Mouse (Mus musculus) forebrain, embryonic 14.5 days (tissue): ENCODE measurements around the gene Trmt1. TPM values are rescaled to one million over a fixed set of nuclear protein-coding genes. Genes with fewer than 3 reads are reported as not detected.

Experiments
- ATAC-seq: fragments of 200-750 bp; cut with Nextera tagmentation; 2 replicates; pipeline ENCODE4 v1.8.0; 2017; ENCODE audit warnings: mild to moderate bottlenecking, moderate library complexity
- DNase-seq: peaks from one replicate; pipeline ENCODE4 v3.0.0-alpha.2; 2015; ENCODE audit warnings: low spot score
- H3K27ac ChIP-seq: fragments of 300-500 bp; sonication (generic); 2 replicates; pipeline ENCODE4 v1.5.1; 2014; ENCODE audit warnings: low read depth, mild to moderate bottlenecking, control low read depth, low read length, moderate library complexity
- H3K27me3 ChIP-seq: fragments of 300-500 bp; sonication (generic); replicated peaks from 2 replicates; pipeline ENCODE4 v1.6.1; 2014; ENCODE audit warnings: low read length, control low read depth, mixed read lengths; ENCODE audit not compliant: control insufficient read depth, insufficient read depth
- H3K36me3 ChIP-seq: fragments of 300-500 bp; sonication (generic); 2 replicates; pipeline ENCODE4 v1.6.1; 2014; ENCODE audit warnings: low read length, control low read depth; ENCODE audit not compliant: control insufficient read depth, insufficient read depth
- H3K4me1 ChIP-seq: fragments of 300-500 bp; sonication (generic); 2 replicates; pipeline ENCODE4 v1.6.1; 2014; ENCODE audit warnings: antibody characterized with exemption, low read length, control low read depth; ENCODE audit not compliant: control insufficient read depth, insufficient read depth
- H3K4me2 ChIP-seq: fragments of 300-500 bp; sonication (generic); 2 replicates; pipeline ENCODE4 v1.6.1; 2014; ENCODE audit warnings: mild to moderate bottlenecking, control low read depth, low read length
- H3K4me3 ChIP-seq: fragments of 300-500 bp; sonication (generic); 2 replicates; pipeline ENCODE4 v1.5.1; 2014; ENCODE audit warnings: low read depth, low read length, control low read depth
- H3K9ac ChIP-seq: fragments of 300-500 bp; sonication (generic); 2 replicates; pipeline ENCODE4 v1.6.1; 2014; ENCODE audit warnings: mild to moderate bottlenecking, low read length, control low read depth, moderate library complexity
- H3K9me3 ChIP-seq: fragments of 300-500 bp; sonication (generic); replicated peaks from 2 replicates; pipeline ENCODE4 v1.6.1; 2016; ENCODE audit warnings: low read length, control low read depth, mixed read lengths; ENCODE audit not compliant: control insufficient read depth
- WGBS: fragments of 180-500 bp; shearing (Covaris S2); extraction: QIAGEN DNeasy Blood & Tissue Kit; methylation state at CpG from one replicate; pipeline ENCODE4 v1.1.7; 2014; 5-methylcytosine and 5-hydroxymethylcytosine counted together
- polyA plus RNA-seq: library from polyadenylated mRNA; unstranded; fragments of >200 nt; fragmentation: Nextera tagmentation; extraction: Ambion mirVana; gene quantifications from 2 replicates; pipeline ENCODE4 v1.2.1, GENCODE M21; 2014

Trmt1 gene
- 47.8 and 52.3 TPM in 2 replicates for polyA plus RNA-seq

GRCm38 (mm10) chr8:84686191-84687002, at the start of gene Trmt1:
Gene Trmt1 (plus strand): TSS chr8:84686307.
- Histone ChIP-seq H3K9ac (peak within 1 kb of the TSS; percentile 99), H3K4me3 (peak within 1 kb of the TSS; percentile 99), H3K4me2 (peak within 1 kb of the TSS; percentile 85), H3K4me1 (peaks cover 31% of the 10 kb centered on the region), H3K27ac (peak within 1 kb of the TSS; percentile 89; the same call in 1 of the 2 replicates), H3K27me3 (no peaks in the 10 kb centered on the region), H3K9me3 (no peaks in the 10 kb centered on the region), H3K36me3 (peaks cover 20% of the 10 kb centered on the region)
- no peak for ATAC-seq
- 8% methylated on average over 20 of the region's 20 CpGs for WGBS
- no peak for DNase-seq

GRCm38 (mm10) chr8:84637946-84638554, 48.1 kb upstream of the Trmt1 start:
- Histone ChIP-seq H3K36me3 (no peaks in the 10 kb centered on the region), H3K4me1 (peaks cover 10% of the 10 kb centered on the region), H3K27me3 (no peaks in the 10 kb centered on the region), H3K4me2 (peak overlapping the region; percentile 68), H3K27ac (peak overlapping the region; percentile 91; the same call in 1 of the 2 replicates), H3K9ac (peak overlapping the region; percentile 70), H3K9me3 (no peaks in the 10 kb centered on the region), H3K4me3 (peak overlapping the region; percentile 40)
- DNase-seq, result no peak
- WGBS, result 39% methylated on average over 8 of the region's 8 CpGs
- no peak for ATAC-seq

GRCm38 (mm10) chr8:84638555-84639161, 47.4 kb upstream of the Trmt1 start:
- H3K4me1 ChIP-seq, result peaks cover 10% of the 10 kb centered on the region
- H3K27me3 ChIP-seq, result no peaks in the 10 kb centered on the region
- peak overlapping the region; percentile 91 for H3K27ac ChIP-seq
- ATAC-seq, result peak; percentile 33
- peak overlapping the region; percentile 40 for H3K4me3 ChIP-seq
- DNase-seq, result peak; percentile 17
- H3K9ac ChIP-seq, result peak overlapping the region; percentile 70
- WGBS, result under 1% methylated on average over 46 of the region's 52 CpGs
- H3K36me3 ChIP-seq, result no peaks in the 10 kb centered on the region
- peak overlapping the region; percentile 68 for H3K4me2 ChIP-seq
- no peaks in the 10 kb centered on the region for H3K9me3 ChIP-seq

GRCm38 (mm10) chr8:84639162-84640009, 46.7 kb upstream of the Trmt1 start:
- DNase-seq, result peak; percentile 97
- Histone ChIP-seq H3K9ac (peak overlapping the region; percentile 70), H3K4me2 (peak overlapping the region; percentile 68), H3K4me1 (peaks cover 10% of the 10 kb centered on the region), H3K27ac (peak overlapping the region; percentile 91), H3K27me3 (no peaks in the 10 kb centered on the region), H3K4me3 (peak overlapping the region; percentile 40), H3K36me3 (no peaks in the 10 kb centered on the region), H3K9me3 (no peaks in the 10 kb centered on the region)
- under 1% methylated on average over 106 of the region's 106 CpGs for WGBS
- peak; percentile 95 for ATAC-seq

GRCm38 (mm10) chr8:84640010-84640588, 46.0 kb upstream of the Trmt1 start:
- 22% methylated on average over 9 of the region's 9 CpGs for WGBS
- DNase-seq, result no peak
- no peaks in the 10 kb centered on the region for H3K9me3 ChIP-seq
- H3K27me3 ChIP-seq, result no peaks in the 10 kb centered on the region
- H3K27ac ChIP-seq, result no peak overlapping the region
- peak overlapping the region; percentile 40 for H3K4me3 ChIP-seq
- H3K4me1 ChIP-seq, result peaks cover 5% of the 10 kb centered on the region
- no peak for ATAC-seq
- no peaks in the 10 kb centered on the region for H3K36me3 ChIP-seq
- peak overlapping the region; percentile 40; the same call in 1 of the 2 replicates for H3K9ac ChIP-seq
- H3K4me2 ChIP-seq, result peak overlapping the region; percentile 68

GRCm38 (mm10) chr8:84640617-84641294, 45.4 kb upstream of the Trmt1 start:
- Histone ChIP-seq H3K27me3 (no peaks in the 10 kb centered on the region), H3K4me3 (no peak overlapping the region), H3K9ac (no peak overlapping the region), H3K36me3 (no peaks in the 10 kb centered on the region), H3K4me2 (no peak overlapping the region), H3K9me3 (no peaks in the 10 kb centered on the region), H3K27ac (no peak overlapping the region), H3K4me1 (peaks cover 5% of the 10 kb centered on the region)
- 78% methylated on average over 7 of the region's 7 CpGs for WGBS
- ATAC-seq (no peak), DNase-seq (no peak)

- DNase-seq, result no peak
- Histone ChIP-seq H3K4me2 (no peak overlapping the region), H3K27ac (no peak overlapping the region), H3K27me3 (no peaks in the 10 kb centered on the region), H3K36me3 (no peaks in the 10 kb centered on the region), H3K9ac (no peak overlapping the region), H3K4me1 (peaks cover 5% of the 10 kb centered on the region), H3K9me3 (no peaks in the 10 kb centered on the region), H3K4me3 (no peak overlapping the region)
- WGBS, result 94% methylated on average over 1 of the region's 1 CpGs
- no peak for ATAC-seq
Observed at GRCm38 (mm10) chr8:84641578-84642361, 44.3 kb upstream of the Trmt1 start.
